Mouse (Mus musculus) limb, embryonic 14.5 days (tissue): ENCODE results near the gene Tcf7l1. TPM values are rescaled to one million over a fixed set of nuclear protein-coding genes. Genes with fewer than 3 reads are reported as not detected.

ENCODE experiments used
- ATAC-seq: fragments of 200-750 bp; cut with Nextera tagmentation; 2 replicates; pipeline ENCODE4 v1.8.0; 2017; ENCODE audit warnings: low read depth, moderate number of reproducible peaks, moderate TSS enrichment; ENCODE audit not compliant: low FRiP score
- DNase-seq: peaks from one replicate; pipeline ENCODE4 v3.0.0-alpha.2; 2015; ENCODE audit warnings: low spot score
- H3K27ac ChIP-seq: fragments of 300-500 bp; sonication (generic); replicated peaks from 2 replicates; pipeline ENCODE4 v1.5.1; 2014; ENCODE audit warnings: low read depth, mild to moderate bottlenecking, low read length, moderate library complexity, mixed read lengths
- H3K27me3 ChIP-seq: fragments of 300-500 bp; sonication (generic); 2 replicates; pipeline ENCODE4 v1.6.1; 2014; ENCODE audit warnings: low read length, mixed read lengths; ENCODE audit not compliant: control insufficient read depth, insufficient read depth
- H3K36me3 ChIP-seq: fragments of 300-500 bp; sonication (generic); 2 replicates; pipeline ENCODE4 v1.6.1; 2014; ENCODE audit warnings: mild to moderate bottlenecking, low read length, moderate library complexity, mixed read lengths; ENCODE audit not compliant: control insufficient read depth, insufficient read depth
- H3K4me1 ChIP-seq: fragments of 300-500 bp; sonication (generic); 2 replicates; pipeline ENCODE4 v1.6.1; 2014; ENCODE audit warnings: antibody characterized with exemption, low read length, mixed read lengths; ENCODE audit not compliant: control insufficient read depth, insufficient read depth
- H3K4me2 ChIP-seq: fragments of 300-500 bp; sonication (generic); replicated peaks from 2 replicates; pipeline ENCODE4 v1.6.1; 2014; ENCODE audit warnings: low read depth, mild to moderate bottlenecking, low read length, moderate library complexity; ENCODE audit not compliant: severe bottlenecking
- H3K4me3 ChIP-seq: fragments of 300-500 bp; sonication (generic); replicated peaks from 2 replicates; pipeline ENCODE4 v1.5.1; 2014; ENCODE audit warnings: low read length
- H3K9ac ChIP-seq: fragments of 300-500 bp; sonication (generic); 2 replicates; pipeline ENCODE4 v1.6.1; 2014; ENCODE audit warnings: mild to moderate bottlenecking, low read depth, low read length, moderate library complexity; ENCODE audit not compliant: severe bottlenecking
- H3K9me3 ChIP-seq: fragments of 300-500 bp; sonication (generic); 2 replicates; pipeline ENCODE4 v1.6.1; 2016; ENCODE audit warnings: low read length; ENCODE audit not compliant: control insufficient read depth
- POLR2A ChIP-seq: fragments of 200-500 bp; IDR thresholded peaks from 2 replicates; pipeline ENCODE4 v1.8.0; 2012; ENCODE audit warnings: inconsistent platforms, mild to moderate bottlenecking, moderate library complexity, borderline replicate concordance; ENCODE audit not compliant: insufficient read depth, insufficient read length; ENCODE audit errors: extremely low read depth
- WGBS: fragments of 180-500 bp; shearing (Covaris S2); extraction: QIAGEN DNeasy Blood & Tissue Kit; methylation state at CpG from one replicate; pipeline ENCODE4 v1.1.7; 2014; 5-methylcytosine and 5-hydroxymethylcytosine counted together
- polyA plus RNA-seq, 2 experiments: library from polyadenylated mRNA; depleted of rRNA in 1 of 2; stranded (reverse) in 1 of 2; unstranded in 1 of 2; fragments of >200 nt; fragmentation: Nextera tagmentation in 1 of 2; extraction: Ambion mirVana in 1 of 2; gene quantifications; 2 replicates each; pipeline versions ENCODE4 v1.2.1 to v1.2.3; 2012 to 2014

Gene Tcf7l1
- polyA plus RNA-seq, 2 experiments, result 47.9 to 78.1 TPM

GRCm38 (mm10) chr6:72664290-72664689 is 124.8 kb downstream of the Tcf7l1 start:
- no peak for ATAC-seq
- 68% methylated on average over 8 of the region's 8 CpGs for WGBS

GRCm38 (mm10) chr6:72663000-72663399 is 126.1 kb downstream of the Tcf7l1 start:
- Histone ChIP-seq H3K4me2 (no peak overlapping the region), H3K27me3 (no peaks in the 10 kb centered on the region), H3K9ac (no peak overlapping the region), H3K4me1 (peaks cover 47% of the 10 kb centered on the region), H3K27ac (peak overlapping the region; percentile 49; the same call in 1 of the 2 replicates), H3K36me3 (0 out of 2 replicates have a peak, but pooled peaks cover 3% of the 10 kb centered on the region), H3K9me3 (no peaks in the 10 kb centered on the region), H3K4me3 (no peak overlapping the region)
- 20% methylated on average over 1 of the region's 1 CpGs for WGBS
- ATAC-seq, result no peak
- DNase-seq, result no peak
- TF ChIP-seq POLR2A, result no peak

More at GRCm38 (mm10) chr6:72664290-72664689, 124.8 kb downstream of the Tcf7l1 start:
- Histone ChIP-seq H3K9me3 (no peaks in the 10 kb centered on the region), H3K4me1 (peaks cover 54% of the 10 kb centered on the region), H3K9ac (no peak overlapping the region), H3K4me3 (no peak overlapping the region), H3K4me2 (no peak overlapping the region), H3K27ac (no peak overlapping the region), H3K36me3 (0 out of 2 replicates have a peak, but pooled peaks cover 3% of the 10 kb centered on the region), H3K27me3 (no peaks in the 10 kb centered on the region)
- DNase-seq, result no peak
- TF ChIP-seq POLR2A, result no peak

DNA sequence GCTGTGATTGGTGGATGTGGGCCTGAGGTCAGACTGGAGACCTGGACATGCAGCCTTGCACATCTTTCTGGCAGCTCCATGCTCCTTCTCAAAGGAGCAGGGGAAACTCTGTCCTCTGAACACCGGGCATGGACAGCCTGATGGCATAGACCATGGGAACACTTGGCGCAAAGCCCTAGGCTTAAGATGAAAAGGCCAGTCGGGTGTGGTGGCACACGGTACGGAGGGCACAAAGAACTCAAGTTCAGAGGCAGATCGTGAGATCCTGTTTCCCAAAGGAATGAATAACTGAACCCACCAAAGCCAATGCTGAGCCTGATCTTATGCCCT is 128.7 kb downstream of the Tcf7l1 start:
- Histone ChIP-seq H3K36me3 (0 out of 2 replicates have a peak, but pooled peaks cover 2% of the 10 kb centered on the region), H3K9me3 (no peaks in the 10 kb centered on the region), H3K27ac (no peak overlapping the region), H3K27me3 (no peaks in the 10 kb centered on the region), H3K9ac (no peak overlapping the region), H3K4me1 (peaks cover 51% of the 10 kb centered on the region), H3K4me2 (no peak overlapping the region), H3K4me3 (no peak overlapping the region)
- DNase-seq, result no peak
- 88% methylated on average over 6 of the region's 6 CpGs for WGBS
- TF ChIP-seq POLR2A, result no peak
- ATAC-seq, result no peak

DNA sequence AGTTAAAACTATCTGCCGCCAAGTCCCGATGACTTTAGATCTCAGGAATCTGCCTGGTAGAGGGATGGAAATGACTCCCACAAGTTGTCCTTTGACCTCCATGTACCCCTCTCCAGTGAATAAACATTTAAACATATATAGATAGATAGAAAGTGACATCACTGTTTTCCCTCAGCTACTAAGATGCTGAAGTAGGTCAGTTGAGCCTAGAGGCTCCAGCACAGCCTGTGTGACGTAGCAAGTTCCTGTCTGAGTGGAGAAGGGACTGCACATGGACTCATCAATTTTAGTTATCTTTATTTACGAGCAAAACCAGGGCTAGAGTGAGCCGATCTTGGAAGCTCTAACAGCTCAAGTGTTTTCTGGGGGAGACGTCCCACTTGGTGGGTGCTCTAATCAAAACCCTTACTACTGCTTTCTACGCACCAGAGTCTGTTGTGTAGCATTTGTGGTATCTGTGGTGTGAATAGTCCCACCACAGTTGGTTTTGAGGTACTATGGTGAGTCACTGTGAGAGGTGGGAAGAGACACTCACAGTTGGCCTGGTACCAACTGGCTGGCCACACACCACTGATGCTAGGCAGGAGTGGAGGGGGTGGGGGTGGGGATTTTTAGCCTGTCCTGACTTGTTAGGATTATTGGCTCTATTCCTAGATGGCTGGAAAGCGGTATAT is 129.2 kb downstream of the Tcf7l1 start:
- no peak for ATAC-seq
- Histone ChIP-seq H3K27me3 (no peaks in the 10 kb centered on the region), H3K4me3 (no peak overlapping the region), H3K4me1 (peaks cover 55% of the 10 kb centered on the region), H3K4me2 (no peak overlapping the region), H3K9ac (no peak overlapping the region), H3K9me3 (no peaks in the 10 kb centered on the region), H3K36me3 (no peaks in the 10 kb centered on the region), H3K27ac (no peak overlapping the region)
- no peak for TF ChIP-seq POLR2A
- 71% methylated on average over 8 of the region's 8 CpGs for WGBS
- DNase-seq, result no peak

GRCm38 (mm10) chr6:72658006-72658405 is 131.0 kb downstream of the Tcf7l1 start:
- Histone ChIP-seq H3K4me1 (peaks cover 63% of the 10 kb centered on the region), H3K27ac (no peak overlapping the region)

More at GRCm38 (mm10) chr6:72658006-72658405, 131.0 kb downstream of the Tcf7l1 start:
- no peak overlapping the region for H3K9ac ChIP-seq
- ATAC-seq, result no peak
- no peaks in the 10 kb centered on the region for H3K27me3 ChIP-seq
- H3K4me2 ChIP-seq, result no peak overlapping the region
- no peak for TF ChIP-seq POLR2A
- no peak for DNase-seq
- 53% methylated on average over 3 of the region's 3 CpGs for WGBS
- no peaks in the 10 kb centered on the region for H3K9me3 ChIP-seq
- no peak overlapping the region for H3K4me3 ChIP-seq
- H3K36me3 ChIP-seq, result no peaks in the 10 kb centered on the region
